Mouse (Mus musculus) lung, embryonic 15.5 days (tissue): ENCODE data around the gene Znfx1. TPM values are rescaled to one million over a fixed set of nuclear protein-coding genes. Genes with fewer than 3 reads are reported as not detected.

Source experiments
- ATAC-seq: fragments of 200-750 bp; cut with Nextera tagmentation; 2 replicates; pipeline ENCODE4 v1.8.0; 2017; ENCODE audit warnings: moderate number of reproducible peaks, borderline replicate concordance; ENCODE audit not compliant: low FRiP score, low TSS enrichment; ENCODE audit errors: extremely low read depth
- H3K27ac ChIP-seq: fragments of 300-500 bp; sonication (generic); 2 replicates; pipeline ENCODE4 v1.5.1; 2015; ENCODE audit warnings: moderate library complexity, mild to moderate bottlenecking, inconsistent platforms
- H3K27me3 ChIP-seq: fragments of 300-500 bp; sonication (generic); 2 replicates; pipeline ENCODE4 v1.6.1; 2015; ENCODE audit warnings: inconsistent platforms
- H3K36me3 ChIP-seq: fragments of 300-500 bp; sonication (generic); 2 replicates; pipeline ENCODE4 v1.6.1; 2015; ENCODE audit warnings: inconsistent platforms
- H3K4me1 ChIP-seq: fragments of 300-500 bp; sonication (generic); 2 replicates; pipeline ENCODE4 v1.6.1; 2015; ENCODE audit warnings: inconsistent platforms
- H3K4me2 ChIP-seq: fragments of 300-500 bp; sonication (generic); 2 replicates; pipeline ENCODE4 v1.6.1; 2015; ENCODE audit warnings: inconsistent platforms, mild to moderate bottlenecking, moderate library complexity
- H3K4me3 ChIP-seq: fragments of 300-500 bp; sonication (generic); 2 replicates; pipeline ENCODE4 v1.5.1; 2015; ENCODE audit warnings: mild to moderate bottlenecking, inconsistent platforms
- H3K9ac ChIP-seq: fragments of 300-500 bp; sonication (generic); 2 replicates; pipeline ENCODE4 v1.6.1; 2015; ENCODE audit warnings: inconsistent platforms
- H3K9me3 ChIP-seq: fragments of 300-500 bp; sonication (generic); 2 replicates; pipeline ENCODE4 v1.6.1; 2016; ENCODE audit warnings: inconsistent platforms
- WGBS: fragments of 180-500 bp; shearing (Covaris S2); methylation state at CpG from one replicate; pipeline ENCODE4 v1.1.7; 2015; 5-methylcytosine and 5-hydroxymethylcytosine counted together
- polyA plus RNA-seq: library from polyadenylated mRNA; unstranded; fragments of >200 nt; fragmentation: Nextera tagmentation; extraction: Ambion mirVana; gene quantifications from 2 replicates; pipeline ENCODE4 v1.2.1, GENCODE M21; 2015

Gene Znfx1
- polyA plus RNA-seq, 1 experiment from 2014 or later, result 6.8 TPM

DNA sequence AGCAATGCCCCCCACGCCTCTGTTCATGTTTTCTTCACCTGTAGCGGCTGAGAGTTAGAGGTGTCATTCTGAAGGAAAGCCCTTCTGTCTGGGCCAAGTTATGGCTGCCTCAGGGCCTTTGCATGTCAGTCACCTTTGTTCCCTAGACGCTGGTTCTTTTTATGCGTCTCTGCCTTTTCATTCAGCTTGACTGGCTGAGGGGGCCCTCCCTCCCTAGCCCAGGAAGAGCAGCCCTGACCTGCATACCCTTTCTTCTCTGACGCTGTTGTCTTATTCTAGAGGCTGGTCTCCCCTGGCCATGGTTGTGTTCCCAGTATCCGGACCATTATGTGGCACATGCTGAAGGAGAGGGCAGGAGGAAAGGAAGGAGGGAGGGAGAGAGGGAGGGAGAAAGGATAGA, 18.3 kb upstream of the Znfx1 start:
- Histone ChIP-seq H3K27ac (no peak overlapping the region), H3K9me3 (no peaks in the 10 kb centered on the region), H3K27me3 (no peaks in the 10 kb centered on the region), H3K4me3 (no peak overlapping the region), H3K9ac (no peak overlapping the region), H3K36me3 (no peaks in the 10 kb centered on the region), H3K4me1 (peaks cover 23% of the 10 kb centered on the region), H3K4me2 (no peak overlapping the region)
- no peak for ATAC-seq
- WGBS, result 43% methylated on average over 6 of the region's 6 CpGs

DNA sequence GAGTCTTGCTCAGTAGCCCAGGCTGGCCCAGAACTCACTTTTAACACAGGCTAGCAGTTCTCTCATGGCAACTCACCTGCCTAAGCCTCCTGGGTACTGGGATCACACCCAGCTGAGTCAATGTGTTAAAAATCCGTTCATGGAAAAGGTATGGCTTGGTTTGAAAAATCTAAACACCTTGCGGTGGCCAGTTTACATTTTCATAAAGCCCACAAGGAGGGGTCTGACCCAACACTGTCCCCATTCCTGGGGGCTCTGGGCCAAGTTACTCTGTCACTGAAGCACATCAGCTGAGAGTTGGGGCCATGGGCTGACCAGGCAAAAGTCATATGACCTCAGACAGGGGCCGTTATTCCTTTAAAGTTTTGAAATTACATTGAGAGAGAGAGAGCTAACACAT, 17.6 kb upstream of the Znfx1 start:
- 63% methylated on average over 3 of the region's 3 CpGs for WGBS
- H3K4me2 ChIP-seq, result no peak overlapping the region
- H3K27me3 ChIP-seq, result no peaks in the 10 kb centered on the region
- no peak overlapping the region for H3K4me3 ChIP-seq
- H3K36me3 ChIP-seq, result no peaks in the 10 kb centered on the region
- H3K27ac ChIP-seq, result no peak overlapping the region
- H3K4me1 ChIP-seq, result peaks cover 23% of the 10 kb centered on the region
- H3K9ac ChIP-seq, result no peak overlapping the region
- ATAC-seq, result no peak
- H3K9me3 ChIP-seq, result no peaks in the 10 kb centered on the region

DNA sequence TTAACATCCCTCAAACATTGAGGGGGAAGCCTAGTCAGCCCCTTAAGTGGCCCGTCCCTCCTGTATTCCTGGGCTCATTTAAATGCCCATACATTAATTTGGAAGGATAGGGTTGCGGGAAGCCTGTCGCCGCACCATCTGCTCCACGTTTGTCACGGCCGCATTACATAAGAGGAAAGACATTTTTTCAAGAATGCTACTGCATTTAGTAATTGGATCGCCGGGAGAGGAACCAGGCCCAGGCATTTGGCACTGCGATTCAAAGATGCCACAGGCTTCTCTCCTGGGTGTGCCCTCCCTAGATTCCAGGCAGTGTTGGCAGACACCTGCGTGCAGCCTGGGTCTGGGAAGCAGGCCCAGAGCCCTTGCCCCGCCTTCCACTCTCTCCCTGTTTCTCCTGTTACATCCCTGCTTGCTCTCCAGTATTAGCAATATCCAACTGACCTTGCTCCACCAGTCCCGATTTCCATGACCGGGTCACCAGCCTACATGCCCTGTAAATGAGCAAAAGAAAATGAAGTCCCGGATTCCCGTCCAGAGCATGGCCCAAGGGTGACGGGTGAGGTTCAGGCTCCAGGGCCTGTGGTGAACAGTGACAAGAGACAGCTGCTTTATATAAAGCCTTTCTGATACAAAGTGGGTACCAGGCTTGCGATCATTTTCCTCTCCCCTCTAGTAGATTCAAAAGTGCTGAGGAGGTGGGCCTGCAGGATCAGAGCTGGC, 16.9 kb upstream of the Znfx1 start:
- ATAC-seq, result no peak
- no peaks in the 10 kb centered on the region for H3K27me3 ChIP-seq
- peak overlapping the region; percentile 28; the same call in 1 of the 2 replicates for H3K27ac ChIP-seq
- H3K4me2 ChIP-seq, result no peak overlapping the region
- no peak overlapping the region for H3K9ac ChIP-seq
- WGBS, result 34% methylated on average over 18 of the region's 18 CpGs
- no peak overlapping the region for H3K4me3 ChIP-seq
- no peaks in the 10 kb centered on the region for H3K36me3 ChIP-seq
- H3K4me1 ChIP-seq, result peaks cover 23% of the 10 kb centered on the region
- H3K9me3 ChIP-seq, result no peaks in the 10 kb centered on the region

DNA sequence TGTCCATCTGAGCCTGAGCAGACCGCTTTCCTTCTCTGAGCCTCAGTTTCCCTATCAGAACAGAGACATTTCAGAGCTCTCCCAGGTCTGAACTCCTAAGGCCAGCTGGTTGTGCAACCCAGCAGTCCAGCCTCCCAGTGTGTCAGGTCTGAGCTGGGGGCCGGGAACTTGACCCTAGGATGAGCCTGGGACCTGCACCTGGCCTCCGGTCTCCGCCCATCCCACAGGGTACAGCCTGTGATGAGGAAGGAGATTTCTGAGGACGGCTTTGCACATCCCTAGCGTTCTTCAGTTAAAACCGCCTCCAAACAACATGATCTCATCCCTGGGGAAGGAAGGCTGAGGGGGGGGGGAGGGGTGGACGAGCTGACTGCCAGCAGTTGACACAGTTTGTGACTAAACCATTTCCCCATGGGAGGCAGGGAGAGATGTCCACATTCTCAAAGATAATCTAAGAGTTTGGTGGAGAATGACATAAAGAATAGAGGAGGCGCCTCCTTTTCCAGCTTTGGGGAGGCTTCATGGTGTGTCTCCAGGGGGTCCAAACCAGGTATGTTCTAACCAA, 16.2 kb upstream of the Znfx1 start:
- H3K27me3 ChIP-seq, result no peaks in the 10 kb centered on the region
- H3K9ac ChIP-seq, result 0 out of 2 replicates have a peak overlapping the region, but pooled peaks have one; percentile 4
- H3K9me3 ChIP-seq, result no peaks in the 10 kb centered on the region
- WGBS, result 45% methylated on average over 9 of the region's 9 CpGs
- peaks cover 23% of the 10 kb centered on the region for H3K4me1 ChIP-seq
- H3K27ac ChIP-seq, result no peak overlapping the region
- no peak overlapping the region for H3K4me3 ChIP-seq
- peak; percentile 34; the same call in 1 of the 2 replicates for ATAC-seq
- H3K36me3 ChIP-seq, result no peaks in the 10 kb centered on the region
- no peak overlapping the region for H3K4me2 ChIP-seq

DNA sequence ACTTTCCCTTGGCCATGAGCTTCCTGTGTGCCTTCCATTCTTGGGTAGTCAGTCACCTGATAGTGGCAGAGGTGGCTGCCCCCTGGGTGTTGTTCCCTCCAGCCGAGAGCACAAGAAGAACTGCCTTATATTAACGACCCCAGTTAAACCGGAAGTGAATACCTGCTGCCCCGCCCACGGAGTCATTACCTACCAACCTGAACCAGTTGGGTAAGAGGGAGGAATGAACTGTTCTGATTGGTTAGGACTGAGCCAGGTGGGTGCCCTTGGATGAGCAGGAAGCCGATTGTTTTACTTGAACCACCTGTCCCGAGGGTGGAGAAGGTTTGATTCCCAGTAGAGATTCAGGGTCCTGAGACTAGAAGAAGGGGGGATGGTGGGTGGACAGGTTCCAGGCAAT, 15.7 kb upstream of the Znfx1 start:
- 43% methylated on average over 7 of the region's 7 CpGs for WGBS
- ATAC-seq, result no peak
- Histone ChIP-seq H3K36me3 (no peaks in the 10 kb centered on the region), H3K4me1 (peaks cover 23% of the 10 kb centered on the region), H3K27me3 (no peaks in the 10 kb centered on the region), H3K9me3 (no peaks in the 10 kb centered on the region), H3K4me3 (no peak overlapping the region), H3K4me2 (no peak overlapping the region), H3K9ac (no peak overlapping the region), H3K27ac (no peak overlapping the region)

DNA sequence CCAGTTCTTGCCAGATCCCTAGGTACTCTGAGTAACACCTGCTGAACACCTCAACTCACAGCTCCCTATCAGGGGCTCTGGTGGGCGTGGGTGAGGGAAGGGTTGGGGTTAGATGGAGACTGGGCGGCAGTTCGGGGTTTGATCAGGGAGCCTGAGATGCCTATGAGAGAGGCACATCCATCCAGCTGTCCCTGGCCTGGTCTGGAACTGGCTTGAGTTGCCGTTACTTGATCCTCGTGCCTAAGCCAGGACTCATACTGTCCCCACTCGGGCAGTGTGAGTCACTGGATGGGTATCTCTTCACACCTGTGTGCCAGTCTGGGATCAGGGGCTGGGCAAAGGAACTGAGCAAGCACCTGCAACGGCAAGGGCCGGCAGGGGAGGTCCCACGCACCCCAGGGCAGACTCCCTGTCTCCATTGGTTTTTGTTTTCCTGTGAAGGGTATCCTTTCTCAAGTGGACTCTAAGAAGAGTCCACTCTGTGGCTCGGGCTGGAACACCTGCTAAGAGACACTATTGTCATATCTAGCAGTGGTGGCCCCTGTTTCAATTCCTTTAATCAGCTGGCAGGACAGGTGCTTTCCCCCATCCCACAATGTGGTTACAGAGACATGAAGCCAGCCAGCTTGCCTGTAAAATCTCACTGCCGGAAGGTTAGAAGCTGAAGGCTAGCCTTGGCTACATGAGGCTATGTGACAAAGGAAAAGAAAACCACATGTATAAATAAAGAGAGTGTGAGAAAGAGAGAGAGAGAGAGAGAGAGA, 14.6 kb upstream of the Znfx1 start:
- 72% methylated on average over 11 of the region's 11 CpGs for WGBS
- no peaks in the 10 kb centered on the region for H3K36me3 ChIP-seq

DNA sequence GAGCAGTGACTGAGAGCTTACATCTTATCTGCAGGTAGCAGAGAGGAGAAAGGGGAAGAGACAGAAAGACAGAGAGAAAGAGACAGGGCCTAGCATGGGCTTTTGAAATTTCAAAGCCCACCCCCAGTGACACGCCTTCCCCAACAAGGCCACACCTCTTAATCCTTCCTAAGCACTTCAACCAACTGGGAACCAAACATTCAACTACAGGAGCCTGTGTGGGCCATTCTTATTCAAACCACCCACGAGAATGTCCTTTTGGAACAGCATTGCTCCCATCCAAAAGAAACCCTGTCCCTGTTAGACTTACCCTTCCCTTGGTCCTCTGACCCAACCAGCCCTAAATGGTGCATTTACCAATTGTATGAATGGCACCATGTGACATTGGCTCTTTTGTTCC, 13.9 kb upstream of the Znfx1 start:
- Histone ChIP-seq H3K9me3 (no peaks in the 10 kb centered on the region), H3K4me2 (no peak overlapping the region), H3K9ac (no peak overlapping the region), H3K36me3 (no peaks in the 10 kb centered on the region), H3K27ac (no peak overlapping the region), H3K27me3 (no peaks in the 10 kb centered on the region), H3K4me1 (peaks cover 20% of the 10 kb centered on the region), H3K4me3 (no peak overlapping the region)
- ATAC-seq, result no peak
- 68% methylated on average over 2 of the region's 2 CpGs for WGBS

More for the DNA sequence above, 14.6 kb upstream of the Znfx1 start:
- no peaks in the 10 kb centered on the region for H3K9me3 ChIP-seq
- no peak overlapping the region for H3K4me2 ChIP-seq
- ATAC-seq, result no peak
- H3K27me3 ChIP-seq, result no peaks in the 10 kb centered on the region
- H3K27ac ChIP-seq, result no peak overlapping the region
- no peak overlapping the region for H3K9ac ChIP-seq
- peaks cover 23% of the 10 kb centered on the region for H3K4me1 ChIP-seq
- H3K4me3 ChIP-seq, result no peak overlapping the region

DNA sequence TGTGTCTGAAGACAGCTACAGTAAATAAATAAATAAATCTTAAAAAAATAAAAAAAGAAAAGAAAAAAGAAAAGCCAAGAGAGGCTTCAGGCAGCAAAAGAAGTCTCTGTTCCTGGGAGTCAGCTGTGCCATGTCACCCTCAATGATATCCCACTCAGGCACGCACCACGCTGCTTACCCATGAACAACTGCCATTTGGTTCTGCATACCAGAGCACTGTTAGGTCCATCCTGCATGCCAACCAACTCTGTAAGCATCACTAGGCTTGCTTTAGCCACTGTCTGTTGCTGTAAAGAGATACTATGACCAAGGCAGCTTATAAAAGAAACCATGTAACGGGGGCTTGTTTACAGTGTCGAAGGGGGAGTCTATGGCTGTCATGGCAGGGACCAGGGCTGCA, 13.5 kb upstream of the Znfx1 start:
- Histone ChIP-seq H3K27me3 (no peaks in the 10 kb centered on the region), H3K9me3 (no peaks in the 10 kb centered on the region), H3K4me3 (no peak overlapping the region), H3K36me3 (no peaks in the 10 kb centered on the region), H3K27ac (no peak overlapping the region), H3K4me2 (no peak overlapping the region), H3K9ac (no peak overlapping the region), H3K4me1 (peaks cover 19% of the 10 kb centered on the region)
- WGBS, result 89% methylated on average over 4 of the region's 4 CpGs
- no peak for ATAC-seq

DNA sequence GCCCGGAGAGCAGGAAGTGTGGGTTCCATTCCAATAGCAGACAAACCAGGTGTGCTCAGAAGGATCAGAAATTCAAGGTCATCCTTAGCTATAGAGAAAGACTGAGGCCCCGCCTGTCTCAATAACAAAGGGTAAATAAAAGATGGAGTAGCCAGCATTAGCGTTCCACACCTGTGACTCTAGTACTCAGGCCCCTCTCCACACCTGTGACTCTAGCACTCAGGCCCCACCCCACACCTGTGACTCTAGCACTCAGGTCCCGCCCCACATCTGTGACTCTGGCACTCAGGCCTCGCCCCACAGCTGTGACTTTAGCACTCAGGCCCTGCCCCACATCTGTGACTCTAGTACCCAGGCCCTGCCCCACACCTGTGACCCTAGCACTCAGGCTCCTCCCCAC, 11.8 kb upstream of the Znfx1 start:
- no peaks in the 10 kb centered on the region for H3K27me3 ChIP-seq
- H3K9me3 ChIP-seq, result no peaks in the 10 kb centered on the region
- H3K9ac ChIP-seq, result no peak overlapping the region
- no peak overlapping the region for H3K4me3 ChIP-seq
- H3K4me2 ChIP-seq, result no peak overlapping the region
- peaks cover 21% of the 10 kb centered on the region for H3K4me1 ChIP-seq
- H3K36me3 ChIP-seq, result no peaks in the 10 kb centered on the region
- 84% methylated on average over 5 of the region's 5 CpGs for WGBS
- H3K27ac ChIP-seq, result no peak overlapping the region
- no peak for ATAC-seq

DNA sequence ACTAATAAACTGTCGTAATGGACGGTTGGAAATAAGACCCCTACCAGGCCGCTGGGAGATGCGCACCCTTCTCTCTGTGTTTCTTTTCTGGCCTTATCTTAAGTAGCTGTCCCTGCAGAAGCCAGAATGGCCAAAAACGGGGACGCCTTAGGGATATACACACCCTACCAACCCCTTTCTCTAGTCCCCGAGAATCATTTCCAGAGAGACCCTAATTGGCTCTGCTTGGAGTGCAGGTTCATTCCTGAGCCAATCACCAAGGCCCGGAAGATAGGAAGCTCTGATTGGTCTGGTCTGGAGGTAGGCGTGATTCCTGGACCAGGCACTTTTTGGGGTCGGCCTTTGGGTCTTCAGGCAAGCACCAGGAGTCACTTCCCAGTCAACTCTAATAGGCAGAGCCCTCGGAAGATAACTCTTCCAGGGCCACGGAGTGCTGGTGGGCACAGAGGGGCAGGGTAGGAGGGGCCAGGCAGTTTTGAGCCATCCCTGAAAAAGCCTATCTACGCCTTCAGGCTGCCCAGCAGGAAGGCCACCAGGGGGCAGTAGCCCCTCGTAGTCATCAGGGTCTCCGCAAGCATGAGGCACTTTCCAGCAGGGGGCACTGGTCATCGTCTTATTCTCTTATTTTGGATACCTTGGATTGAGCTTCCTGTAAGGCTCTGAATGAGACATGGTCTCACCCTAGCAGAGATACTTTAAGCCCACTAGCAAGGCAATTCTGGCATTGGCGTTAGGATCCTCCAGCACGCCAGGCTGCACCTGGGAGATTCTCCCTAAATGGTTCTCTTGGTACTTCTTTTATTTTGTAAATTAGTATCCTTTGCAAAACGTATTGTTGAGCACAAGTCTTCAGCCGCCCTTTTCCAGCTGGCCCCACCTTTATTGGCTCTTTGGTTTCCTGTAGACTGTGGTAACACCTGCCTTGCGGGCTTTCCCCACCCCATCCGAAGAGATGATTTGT, 9.1 kb upstream of the Znfx1 start:
- H3K36me3 ChIP-seq, result no peaks in the 10 kb centered on the region
- H3K4me1 ChIP-seq, result peaks cover 9% of the 10 kb centered on the region
- peak overlapping the region; percentile 50 for H3K4me3 ChIP-seq
- ATAC-seq, result peak; percentile 92
- WGBS, result 9% methylated on average over 22 of the region's 22 CpGs
- peak overlapping the region; percentile 50 for H3K9ac ChIP-seq
- no peaks in the 10 kb centered on the region for H3K27me3 ChIP-seq
- no peaks in the 10 kb centered on the region for H3K9me3 ChIP-seq
- H3K4me2 ChIP-seq, result peak overlapping the region; percentile 79
- H3K27ac ChIP-seq, result peak overlapping the region; percentile 57

DNA sequence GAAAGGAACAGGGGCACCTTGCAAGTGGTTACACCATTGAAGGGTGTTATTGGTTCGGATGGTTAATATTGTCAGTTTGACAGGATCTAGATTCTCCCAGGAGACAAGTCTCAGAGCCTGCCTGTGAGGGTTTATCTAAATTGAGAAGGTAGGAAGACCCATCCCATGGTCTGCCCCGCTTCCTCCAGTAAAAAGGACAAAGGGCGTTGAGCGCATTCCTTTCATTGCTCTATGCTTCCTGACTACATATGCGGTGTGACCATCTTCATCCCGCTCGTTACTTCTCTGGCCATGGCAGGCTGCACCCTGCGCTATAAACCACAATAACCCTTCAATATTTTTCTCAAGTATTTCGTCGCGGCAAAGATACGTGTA, 8.4 kb upstream of the Znfx1 start:
- H3K9me3 ChIP-seq, result no peaks in the 10 kb centered on the region
- peak overlapping the region; percentile 46 for H3K9ac ChIP-seq
- H3K4me1 ChIP-seq, result peaks cover 9% of the 10 kb centered on the region
- H3K27ac ChIP-seq, result peak overlapping the region; percentile 57
- peak overlapping the region; percentile 79 for H3K4me2 ChIP-seq
- H3K27me3 ChIP-seq, result no peaks in the 10 kb centered on the region
- peaks cover 5% of the 10 kb centered on the region for H3K36me3 ChIP-seq
- 19% methylated on average over 12 of the region's 12 CpGs for WGBS
- ATAC-seq, result no peak
- H3K4me3 ChIP-seq, result peak overlapping the region; percentile 50
